Mouse (Mus musculus): ENCODE results near the gene Fam89a.

DNA sequence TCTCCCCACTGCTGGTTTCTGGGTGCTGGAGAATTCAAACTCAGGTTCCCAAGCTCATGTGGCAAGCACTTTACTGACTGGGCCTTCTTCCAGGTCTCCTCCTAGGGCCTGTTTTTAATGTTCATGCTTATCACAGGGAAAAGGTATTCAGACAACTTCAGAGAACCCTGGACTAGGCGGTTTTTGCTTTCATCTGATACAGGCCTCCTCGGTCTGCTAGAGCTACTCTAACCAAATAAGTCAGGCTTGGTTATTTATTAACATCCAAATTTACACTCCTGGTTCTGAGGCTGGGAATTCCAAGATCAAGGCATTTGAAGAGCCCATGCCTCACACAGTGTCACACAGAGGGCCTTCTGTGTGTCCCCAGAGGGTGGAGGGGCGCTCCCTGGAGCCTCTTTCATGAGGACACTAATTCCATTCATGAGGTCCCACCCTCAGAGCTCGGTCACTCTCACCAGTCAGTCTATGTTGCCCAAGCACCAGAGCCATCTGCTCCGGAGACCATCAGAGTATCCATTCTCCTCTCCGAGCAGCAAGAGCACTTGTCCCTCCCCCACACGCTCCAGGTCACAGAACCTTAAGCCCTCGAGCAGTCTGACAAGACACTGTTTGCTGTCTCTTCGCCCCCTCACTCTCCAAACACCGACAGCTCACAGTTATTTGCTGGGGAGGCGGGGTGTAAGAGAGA is 2.6 kb upstream of the Fam89a start:
- TF ChIP-seq CTCF (IDR thresholded peaks at IDR 0.05; ENCODE audit: low read depth) (no peak), EP300 (IDR thresholded peaks at IDR 0.05; ENCODE audit: low read depth) (no peak)
